Mouse (Mus musculus) granulocyte monocyte progenitor cell, adult 5-6 weeks (primary cell): ENCODE data around the gene Stk10. TPM values are rescaled to one million over a fixed set of nuclear protein-coding genes. Genes with fewer than 3 reads are reported as not detected.
A peak's percentile ranks its signal among the peaks of the same experiment; 100 is the strongest.
"Not testable (repeated sequence)": the region's sequence is repeated elsewhere in the genome, so short reads cannot be mapped to it uniquely, and the experiment has no call there.

Experiments used
- ATAC-seq: replicated peaks from 2 replicates; pipeline ENCODE4 v1.8.0; 2016; ENCODE audit warnings: mild to moderate bottlenecking, moderate TSS enrichment, inconsistent platforms; ENCODE audit not compliant: poor library complexity, severe bottlenecking
- total RNA-seq, 2 experiments: library from RNA; stranded (forward) in 1 of 2; stranded (reverse) in 1 of 2; fragments of 200-712, 200-1000 nt in 1 of 2; fragments of >200 nt in 1 of 2; fragmentation: Nextera tagmentation in 1 of 2; gene quantifications; 2 replicates each; pipeline ENCODE4 v1.2.3; 2014 to 2017

The Stk10 gene
- total RNA-seq, 2 experiments from 2014 or later = 12.7 to 15.7 TPM

DNA sequence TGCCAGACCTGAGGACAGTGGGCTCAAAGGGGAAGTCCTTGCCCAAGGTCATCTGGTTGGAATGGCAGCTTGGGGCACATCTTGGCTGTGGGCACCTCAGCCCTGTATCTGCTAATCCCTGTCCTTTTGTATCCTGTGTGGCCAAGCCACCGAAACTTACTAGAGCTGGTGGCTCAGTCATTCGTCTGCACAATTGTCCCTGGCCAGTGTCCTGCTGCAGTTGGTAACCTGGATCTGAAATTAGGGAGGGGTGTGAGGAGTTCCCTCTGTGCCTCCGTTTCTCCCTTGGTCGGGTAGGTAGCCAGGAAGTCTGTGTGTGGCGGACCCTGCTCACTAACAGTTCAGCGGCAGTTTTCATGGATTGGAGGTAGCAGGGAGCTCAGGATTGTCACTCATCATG is 57.1 kb downstream of the Stk10 start:
- ATAC-seq = no peak

DNA sequence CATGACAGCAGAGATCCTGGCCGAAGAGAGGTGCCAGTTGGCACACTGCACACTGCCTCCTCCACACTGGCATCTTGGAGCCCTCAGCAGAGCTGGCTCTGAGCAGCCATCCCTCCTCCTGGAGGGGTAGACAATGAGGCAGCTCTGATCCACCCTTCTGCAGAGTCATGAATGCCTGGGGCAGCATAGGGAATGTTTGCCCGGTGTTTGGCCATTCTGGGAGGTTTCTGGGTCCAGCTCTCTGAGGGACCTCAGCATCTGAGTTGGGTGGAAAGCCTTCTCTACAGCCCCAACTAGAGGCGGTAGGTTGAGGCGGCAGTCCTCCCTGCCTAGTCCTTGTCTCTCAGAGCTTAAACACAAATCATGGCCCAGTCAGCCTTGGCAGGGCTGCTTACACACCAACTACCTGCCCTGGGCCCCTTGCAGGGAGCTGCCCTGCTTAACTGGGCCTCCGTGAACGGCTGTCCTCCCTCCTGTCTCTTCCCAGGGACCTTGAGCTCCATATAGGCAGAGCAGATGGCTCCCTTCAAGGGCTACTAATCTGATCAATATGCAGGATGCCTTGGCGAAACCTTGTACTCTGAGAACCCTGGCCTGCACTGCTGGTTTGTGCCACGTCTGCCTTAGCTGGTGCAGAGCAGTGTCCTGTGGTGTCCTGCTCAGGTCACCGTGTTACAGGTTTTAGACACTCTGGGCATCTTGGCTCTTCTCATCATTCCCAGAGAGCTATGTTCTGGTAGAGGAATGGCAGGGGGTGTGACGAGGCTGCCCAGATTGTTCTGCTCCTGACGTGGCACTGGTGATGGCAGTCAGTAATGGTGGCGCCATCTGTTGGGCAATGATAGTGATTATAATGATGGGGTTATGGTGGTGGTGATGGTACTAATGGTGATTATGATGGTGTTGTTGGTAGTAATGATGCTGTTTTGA is 59.1 kb downstream of the Stk10 start:
- ATAC-seq = peak; percentile 56

GRCm38 (mm10) chr11:32593081-32593480 is 60.0 kb downstream of the Stk10 start:
- no peak for ATAC-seq

DNA sequence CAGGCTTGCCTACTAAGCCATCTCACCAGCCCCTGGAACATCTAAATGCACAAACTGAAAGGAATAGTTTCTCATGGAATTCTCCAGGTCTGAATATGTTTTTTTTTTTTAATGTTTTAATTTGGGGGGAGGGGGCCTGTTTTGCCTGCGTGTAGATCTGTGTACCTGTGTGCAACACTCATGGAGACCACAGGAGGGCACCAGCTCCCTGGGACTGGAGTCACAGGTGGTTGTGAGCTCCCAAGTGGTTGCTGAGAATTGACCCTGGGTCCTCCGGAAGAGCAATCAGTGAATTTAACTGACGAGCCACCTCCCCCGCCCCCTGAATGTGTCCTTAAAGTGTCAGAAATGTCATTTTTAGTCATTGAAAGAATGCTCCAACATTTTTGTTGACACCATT is 61.0 kb downstream of the Stk10 start:
- ATAC-seq = no peak

DNA sequence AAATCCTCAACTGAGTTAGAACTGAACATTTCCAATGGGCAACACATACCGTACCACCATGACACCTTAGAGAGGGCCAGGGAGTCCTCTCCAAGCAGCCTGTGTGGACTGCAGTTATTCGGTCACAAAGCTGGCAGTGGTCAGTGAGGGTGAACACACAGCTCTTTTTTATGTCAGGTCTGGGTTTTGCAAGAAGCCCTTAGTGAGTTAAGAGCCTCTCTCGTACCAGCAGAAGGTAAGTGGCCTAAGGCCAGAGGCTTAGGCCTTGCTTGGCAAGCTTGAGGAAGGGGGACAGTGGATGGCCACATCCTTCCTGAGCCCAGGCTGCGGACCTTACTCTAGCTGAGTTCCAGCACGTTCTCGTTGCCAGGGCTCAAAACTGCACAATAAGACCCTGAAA is 67.3 kb downstream of the Stk10 start:
- ATAC-seq = no peak

DNA sequence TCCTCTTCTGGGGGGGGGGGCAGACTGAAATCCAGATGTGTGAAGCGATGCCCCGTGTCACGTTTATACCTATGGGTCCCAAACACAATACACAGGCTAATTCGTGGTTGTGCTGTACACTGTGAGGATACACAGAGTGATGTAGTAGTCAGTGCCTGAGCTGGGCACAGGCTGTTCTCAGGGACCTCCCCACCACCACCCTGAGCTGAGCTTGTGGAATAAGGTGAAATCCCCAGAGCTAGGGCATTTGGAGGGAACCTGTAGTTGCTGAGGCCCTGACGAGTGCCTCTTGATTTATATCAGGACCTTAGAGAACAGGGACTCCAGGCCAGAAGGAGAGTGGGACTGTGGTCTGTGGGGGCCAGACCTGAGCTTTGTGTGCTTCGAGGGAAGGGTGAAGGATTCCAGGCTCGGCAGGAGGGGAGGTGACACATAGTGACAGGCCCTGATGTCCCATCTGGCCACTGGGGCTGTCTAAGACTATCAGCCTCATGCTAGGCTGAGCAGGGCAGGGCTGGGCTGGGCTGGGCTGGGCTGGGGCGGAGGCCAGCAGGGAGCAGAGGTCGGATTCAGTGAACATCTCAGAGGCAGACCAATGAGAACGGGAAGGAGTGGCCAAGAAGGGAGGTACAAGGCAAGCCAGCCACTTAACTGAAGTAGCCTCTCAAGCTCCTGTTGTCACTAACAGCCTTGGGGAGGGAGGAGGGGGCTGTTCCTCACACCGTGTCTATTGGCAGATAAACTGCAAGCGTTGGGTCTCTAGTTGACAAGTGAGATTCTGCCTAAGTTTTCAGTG is 68.6 kb downstream of the Stk10 start:
- no peak; the same call in 1 of the 2 replicates for ATAC-seq

GRCm38 (mm10) chr11:32604663-32605062 is 71.6 kb downstream of the Stk10 start:
- no peak for ATAC-seq

GRCm38 (mm10) chr11:32605131-32605860 is 72.2 kb downstream of the Stk10 start:
- ATAC-seq = no peak

DNA sequence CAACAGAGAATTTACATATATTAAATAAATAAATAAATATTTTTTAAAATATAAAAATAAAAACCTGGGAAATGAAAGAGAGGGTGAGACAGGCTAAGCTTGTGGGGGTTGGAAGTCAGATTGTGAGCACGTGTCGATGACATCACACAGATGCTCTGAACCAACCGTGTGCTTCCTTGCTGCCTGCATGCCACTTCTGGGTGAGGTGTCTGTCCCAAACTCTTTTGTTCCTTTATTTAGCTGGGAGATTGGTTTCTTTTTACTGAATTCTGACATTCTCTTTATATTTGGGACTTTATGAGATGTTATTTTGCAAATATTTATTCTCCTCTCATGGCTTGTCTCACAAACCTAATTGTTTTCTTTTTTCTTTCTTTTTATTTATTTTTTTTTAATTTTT is 72.8 kb downstream of the Stk10 start:
- ATAC-seq = no peak

- ATAC-seq = peak; percentile 59
Observed at GRCm38 (mm10) chr11:32607319-32607718, 74.2 kb downstream of the Stk10 start.

GRCm38 (mm10) chr11:32610616-32611015 is 77.5 kb downstream of the Stk10 start:
- no peak for ATAC-seq

DNA sequence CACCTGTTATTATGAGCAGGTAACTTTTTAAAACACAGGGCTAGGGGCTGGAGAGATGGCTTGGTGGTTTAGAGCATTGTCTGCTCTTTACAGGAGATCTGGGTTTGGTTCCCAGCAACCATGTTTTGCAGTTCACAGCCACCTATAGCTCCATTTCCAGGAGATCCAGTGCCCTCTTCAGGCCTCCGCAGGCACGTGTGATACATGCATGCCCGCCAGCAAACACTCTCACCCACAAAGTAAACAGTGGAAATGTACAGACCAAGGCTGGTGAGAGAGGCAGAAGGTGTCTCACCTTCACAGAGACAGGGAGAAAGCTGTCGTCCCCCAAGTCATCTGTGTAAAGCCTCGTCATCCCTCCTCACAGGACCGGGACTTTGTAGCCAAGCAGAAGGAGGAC is 79.2 kb downstream of the Stk10 start:
- ATAC-seq = no peak

GRCm38 (mm10) chr11:32614463-32614862 is 81.4 kb downstream of the Stk10 start:
- ATAC-seq = no peak

DNA sequence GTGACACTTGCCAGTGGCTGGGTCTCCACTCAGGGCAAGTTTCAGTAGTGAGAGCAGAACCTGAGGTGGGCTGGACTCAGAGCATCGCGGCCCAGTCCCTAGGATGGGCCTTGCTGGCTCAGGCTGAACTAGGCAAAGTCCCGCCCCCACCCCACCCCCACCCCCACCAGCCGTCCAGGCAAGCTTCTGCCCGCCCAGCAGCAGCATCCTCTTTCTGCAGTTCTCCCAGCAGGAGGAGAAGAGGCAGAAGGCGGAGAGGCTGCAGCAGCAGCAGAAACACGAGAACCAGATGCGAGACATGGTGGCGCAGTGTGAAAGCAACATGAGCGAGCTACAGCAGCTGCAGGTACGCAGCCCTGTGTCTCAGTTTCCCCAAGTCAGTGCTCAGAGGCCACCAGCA is 82.5 kb downstream of the Stk10 start:
- no peak for ATAC-seq

GRCm38 (mm10) chr11:32616091-32616490 is 83.0 kb downstream of the Stk10 start:
- no peak for ATAC-seq

DNA sequence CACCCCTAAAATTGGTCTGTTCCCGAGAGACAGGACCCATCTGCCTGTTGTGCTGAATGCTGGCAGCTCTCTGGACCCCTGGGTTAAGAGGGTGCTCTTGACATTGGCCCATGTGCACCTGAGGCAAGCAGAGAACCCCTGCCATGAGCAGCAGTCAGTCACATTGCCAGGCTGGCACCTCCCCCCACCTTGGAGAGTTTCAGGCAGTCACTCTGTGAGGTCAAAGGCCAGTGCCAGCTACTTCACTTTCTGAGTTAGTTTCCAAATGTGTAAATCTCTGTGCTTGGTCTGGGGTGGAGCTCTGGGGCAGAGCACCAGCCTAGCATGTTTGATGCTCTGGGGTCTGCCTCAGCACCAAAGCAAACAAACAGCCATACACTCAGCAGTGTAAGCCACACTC is 84.9 kb downstream of the Stk10 start:
- ATAC-seq = no peak

DNA sequence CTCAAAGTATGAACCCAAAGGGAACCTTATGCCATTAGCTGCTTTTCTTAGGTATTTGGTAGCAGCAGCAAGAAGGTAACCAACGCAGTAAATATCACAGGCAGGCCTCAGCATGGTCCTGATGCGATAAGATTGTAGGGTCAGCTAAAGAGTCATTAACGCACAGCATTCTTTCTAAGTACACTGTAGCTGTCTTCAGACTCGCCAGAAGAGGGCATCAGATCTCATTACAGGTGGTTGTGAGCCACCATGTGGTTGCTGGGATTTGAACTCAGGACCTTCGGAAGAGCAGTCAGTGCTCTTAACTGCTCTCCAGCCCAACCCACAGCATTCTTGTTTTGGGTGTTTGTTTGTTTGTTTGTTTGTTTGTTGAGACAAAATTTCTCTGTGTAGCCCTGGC is 85.5 kb downstream of the Stk10 start:
- ATAC-seq = not testable (repeated sequence)

DNA sequence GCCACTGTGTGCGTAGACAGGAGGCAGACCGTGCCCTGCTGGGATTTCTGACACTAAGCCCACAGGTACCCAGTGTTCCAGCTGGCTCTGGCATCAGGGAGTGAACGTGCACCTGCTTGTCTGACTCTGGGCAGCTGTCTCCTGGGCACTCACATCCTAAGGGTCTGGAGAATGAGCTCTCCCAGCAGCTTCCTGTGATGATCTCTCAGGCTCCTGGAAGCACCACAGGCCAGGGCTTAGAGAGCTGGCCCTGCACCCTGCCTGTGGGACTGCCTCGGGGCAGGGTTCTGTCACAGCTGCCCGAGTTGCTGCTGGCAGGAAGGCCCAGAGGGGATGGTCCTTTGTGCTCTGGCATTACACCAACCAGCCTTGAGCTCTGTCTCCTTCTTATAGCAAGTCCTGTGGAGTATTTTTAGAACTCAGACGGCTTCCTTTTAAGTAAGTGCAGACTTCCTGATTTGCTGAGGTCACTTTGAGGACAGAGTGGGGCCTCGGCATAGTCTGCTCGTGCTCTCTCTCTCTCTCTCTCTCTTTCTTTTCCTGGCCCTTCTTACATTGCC is 86.2 kb downstream of the Stk10 start:
- ATAC-seq = peak; percentile 83

GRCm38 (mm10) chr11:32619866-32620456 is 86.9 kb downstream of the Stk10 start:
- peak; percentile 71 for ATAC-seq
